Mouse (Mus musculus): Measurements from ENCODE around the gene Ttyh1.
A peak's percentile ranks its signal among the peaks of the same experiment; 100 is the strongest.

Gene Ttyh1

DNA sequence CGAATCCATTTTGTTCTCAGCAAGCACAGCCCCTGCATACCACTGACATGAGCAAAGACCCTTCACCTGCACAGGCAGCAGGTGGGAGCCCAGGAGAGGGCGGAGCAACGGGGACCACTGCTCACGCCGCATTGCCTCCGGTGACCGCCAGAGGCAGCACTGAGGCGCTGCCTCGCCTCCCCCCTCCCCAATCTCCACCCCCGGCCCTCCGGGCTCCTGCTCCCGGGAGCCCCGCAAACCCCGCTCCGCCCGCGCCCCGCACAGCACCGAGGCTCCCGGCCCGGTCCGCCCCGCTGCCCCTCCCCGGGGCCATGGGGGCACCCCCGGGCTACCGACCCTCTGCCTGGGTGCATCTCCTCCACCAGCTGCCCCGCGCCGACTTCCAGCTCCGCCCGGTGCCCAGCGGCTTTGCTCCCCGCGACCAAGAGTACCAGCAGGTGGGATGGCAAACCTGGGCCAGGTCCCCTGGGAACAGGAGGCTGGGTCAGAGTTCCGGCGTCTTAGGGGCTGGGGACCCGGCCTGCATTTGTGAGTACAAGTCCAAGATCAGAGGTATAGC, at the start of gene Ttyh1:
TSS of gene Ttyh1 (plus strand) at position 65 of the 559 bp plus-strand sequence.
- DNase-seq, result no peak

DNA sequence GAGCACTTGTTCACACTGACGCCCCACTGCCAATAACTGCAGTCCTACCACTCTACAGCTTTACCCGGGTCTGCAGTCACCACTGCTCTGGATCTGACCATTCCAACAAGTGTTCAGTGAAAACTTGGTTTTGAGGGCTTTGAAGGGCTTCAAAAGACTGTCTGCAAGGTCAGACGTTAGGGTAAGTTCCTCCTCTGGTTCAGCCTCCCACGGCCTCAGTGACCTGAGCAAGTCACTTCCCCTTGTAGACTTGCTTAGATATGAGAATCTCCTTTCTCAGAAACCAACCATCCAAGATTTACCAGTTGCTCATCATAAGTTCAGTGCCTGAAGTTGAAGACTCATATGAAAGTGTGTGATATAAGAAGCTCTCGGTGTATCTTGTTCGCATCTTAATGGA, 48.1 kb upstream of the Ttyh1 start:
- DNase-seq, result no peak

DNA sequence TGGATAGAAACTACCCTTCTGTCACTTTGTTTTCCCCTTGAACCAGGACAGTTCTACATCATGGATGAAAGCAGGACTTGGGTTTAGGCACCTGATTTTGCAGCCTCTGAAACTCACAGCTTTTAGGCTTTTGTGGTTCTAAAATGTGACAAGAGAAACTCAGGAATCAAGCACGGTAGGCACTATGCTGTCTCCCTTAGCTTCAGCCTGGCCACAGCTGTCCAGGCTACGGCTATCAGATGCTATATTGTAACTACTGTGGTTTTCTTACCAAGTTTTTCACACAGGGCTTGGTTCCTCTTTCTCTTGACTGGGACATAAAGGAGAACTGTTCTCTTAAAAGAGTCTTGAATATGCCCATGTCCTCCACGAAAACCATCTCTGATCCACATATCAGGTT, 46.1 kb upstream of the Ttyh1 start:
- DNase-seq, result no peak

DNA sequence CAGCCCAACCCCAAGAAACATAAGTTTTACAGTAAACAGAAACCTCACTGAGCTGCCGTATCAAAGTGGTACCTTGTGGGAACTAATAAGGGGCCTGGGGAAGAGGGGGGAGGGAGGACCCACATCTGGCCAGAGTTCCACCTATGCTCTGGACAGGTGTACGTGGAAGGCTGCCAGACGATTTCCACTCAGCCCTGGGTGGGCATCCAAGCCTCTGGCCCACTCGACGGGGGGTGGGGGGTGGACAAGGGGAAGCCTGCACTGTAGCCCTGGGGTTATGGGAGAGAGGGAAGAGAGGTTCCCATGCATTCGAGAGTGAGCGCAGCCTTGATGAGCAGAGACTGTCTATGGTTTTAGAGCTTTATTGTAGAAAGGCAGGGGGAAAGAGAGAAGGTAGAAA, 39.7 kb upstream of the Ttyh1 start:
- no peak for DNase-seq

DNA sequence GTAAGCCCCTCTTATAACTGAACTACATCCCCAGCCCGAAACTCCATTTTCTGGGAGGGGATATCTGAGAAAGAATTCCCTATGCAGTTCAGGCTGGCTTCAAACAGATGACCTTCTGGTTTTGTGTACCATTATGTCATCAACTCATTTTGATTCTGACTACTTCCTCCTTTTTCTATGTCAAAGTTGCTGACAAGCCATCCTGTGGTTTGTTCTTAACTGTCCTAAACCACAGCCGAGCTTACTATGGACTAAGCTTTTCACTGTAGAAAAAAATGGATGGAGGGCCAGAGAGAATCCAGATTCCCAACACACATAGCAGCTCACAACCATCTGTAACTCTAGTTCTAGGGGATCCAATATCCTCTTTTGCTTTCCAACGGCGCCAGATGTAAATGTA, 38.7 kb upstream of the Ttyh1 start:
- DNase-seq, result no peak

DNA sequence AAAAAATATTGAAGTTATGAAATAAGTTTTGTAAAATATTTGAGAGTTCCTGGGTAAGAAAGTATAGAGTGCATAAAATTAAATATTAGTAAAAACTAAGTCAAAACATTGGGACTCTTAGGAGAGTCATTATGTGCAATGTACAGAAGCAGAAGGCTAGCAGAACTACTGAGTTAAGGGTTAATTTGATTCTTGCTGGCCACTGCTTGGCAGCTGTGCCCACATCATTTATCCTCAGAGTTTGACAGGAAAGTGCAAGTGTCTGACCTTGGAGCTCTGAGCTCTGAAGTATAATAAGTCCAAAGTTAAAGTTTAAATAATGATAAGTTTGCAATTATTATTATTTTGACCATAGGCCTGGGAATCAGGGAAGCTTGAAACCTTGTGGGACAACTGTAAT, 37.5 kb upstream of the Ttyh1 start:
- no peak for DNase-seq

DNA sequence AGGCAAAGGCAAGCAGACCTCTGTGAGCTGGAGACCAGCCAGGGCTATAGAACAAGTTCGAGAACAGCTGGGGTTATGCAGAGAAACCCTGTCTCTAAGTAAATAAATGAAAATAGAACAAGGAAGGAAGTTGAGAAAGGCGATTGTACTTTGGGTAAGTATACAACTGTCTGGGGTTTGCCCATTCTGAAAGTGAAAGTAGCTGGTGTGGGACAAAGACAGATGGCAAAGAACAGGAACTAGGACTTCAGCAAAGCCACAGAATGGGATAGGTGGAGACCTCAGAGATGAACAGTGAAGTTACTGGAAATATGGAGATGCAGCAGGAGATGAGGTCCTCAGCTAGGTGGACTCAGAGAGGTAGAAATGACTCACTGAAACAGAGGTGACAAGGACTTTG, 36.4 kb upstream of the Ttyh1 start:
- DNase-seq, result peak in 1 of 2 experiments; percentile 42

DNA sequence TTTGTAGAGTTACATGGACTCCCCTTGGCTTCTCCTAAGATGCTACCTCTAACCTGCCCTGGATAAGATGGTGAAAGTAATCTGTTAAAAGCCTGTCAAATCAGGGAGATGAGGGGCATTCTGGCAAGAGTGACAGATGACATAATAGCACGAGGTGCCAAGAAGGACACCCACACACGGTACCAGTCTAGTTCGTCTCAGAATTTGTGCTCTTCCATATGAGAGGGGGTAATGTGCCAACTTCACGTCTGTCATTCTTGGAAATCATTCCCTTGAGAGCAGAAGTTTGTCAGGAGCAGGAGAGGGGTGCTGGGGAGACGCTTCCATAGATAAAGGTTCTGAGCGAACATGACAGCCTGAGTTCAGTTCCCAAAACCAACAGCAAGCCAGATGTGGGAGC, 35.0 kb upstream of the Ttyh1 start:
- DNase-seq, result no peak

DNA sequence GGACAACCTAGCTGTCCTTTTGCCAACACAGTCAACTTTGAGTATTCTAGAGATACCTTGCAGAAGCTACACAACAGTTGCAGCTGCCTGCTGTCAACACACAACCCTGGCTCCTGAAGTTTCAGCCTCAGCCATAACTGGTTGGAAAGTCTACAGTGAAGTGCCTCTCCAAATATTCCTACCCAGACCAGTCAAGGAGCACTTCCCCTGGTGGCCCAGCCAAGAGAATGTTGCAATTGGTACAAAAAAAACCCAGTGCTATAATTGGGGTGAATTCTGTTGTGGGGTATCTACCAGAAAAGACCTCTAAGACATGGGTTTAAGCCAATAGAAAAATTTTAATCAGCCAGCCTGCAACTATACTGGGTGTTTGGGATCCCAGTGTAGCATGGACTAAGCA, 33.6 kb upstream of the Ttyh1 start:
- no peak for DNase-seq

DNA sequence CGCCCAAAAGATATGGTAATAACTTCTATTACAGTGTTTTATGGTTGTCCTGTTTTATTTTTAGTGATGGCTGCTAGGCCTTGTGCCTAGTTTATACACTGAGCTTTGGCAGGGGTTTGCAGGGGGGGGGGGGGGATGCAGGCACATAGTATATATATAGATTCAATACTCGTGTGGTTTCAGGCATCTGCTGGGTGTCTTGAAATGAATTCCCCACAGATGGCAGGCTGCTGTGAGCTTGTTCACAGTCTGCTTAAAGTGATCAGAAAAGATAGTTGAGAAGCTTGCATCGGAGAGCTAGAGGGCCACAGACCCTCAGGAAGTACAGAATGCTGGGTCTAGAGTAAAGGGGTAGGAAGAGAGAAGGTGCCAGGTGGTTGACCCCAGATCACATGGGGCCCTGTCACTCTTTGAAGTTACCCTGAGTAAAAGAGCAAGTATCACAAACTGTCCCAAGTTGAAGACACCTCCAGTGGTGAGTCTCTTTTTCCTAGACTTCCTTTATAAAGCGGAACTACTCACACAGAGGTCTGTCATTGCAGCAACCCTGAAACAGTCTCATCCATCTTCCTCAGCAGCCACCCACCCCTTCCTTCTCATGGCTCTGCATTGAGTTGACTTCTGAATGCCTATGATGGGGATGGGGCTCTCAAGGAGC, 31.8 kb upstream of the Ttyh1 start:
- DNase-seq, result no peak

DNA sequence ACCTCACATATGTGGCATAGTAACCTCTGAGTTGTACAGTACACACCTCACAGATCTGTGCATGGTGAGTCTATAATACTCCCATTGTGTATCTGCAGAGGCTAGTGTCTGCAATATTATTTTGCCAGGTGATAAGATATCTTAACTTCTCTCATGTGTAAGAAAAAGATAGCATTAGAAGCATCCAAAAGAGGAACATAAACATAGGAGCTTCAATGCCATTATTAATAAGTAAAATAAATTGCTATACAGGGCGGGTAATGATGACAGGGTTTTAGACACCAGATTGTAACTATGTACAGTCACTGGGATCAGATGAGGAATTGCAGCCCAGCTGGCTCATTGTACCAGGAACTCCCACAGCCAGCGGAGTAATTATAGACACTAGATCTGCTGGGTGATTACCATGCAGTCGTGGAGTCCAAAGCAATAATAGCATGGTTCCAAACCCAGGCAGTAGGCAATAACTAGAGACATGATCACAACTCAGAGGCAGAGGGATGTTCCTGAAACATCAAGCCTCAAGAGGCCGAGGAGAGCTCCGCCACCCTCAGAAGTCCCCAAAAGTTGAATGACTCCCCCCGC, 31.2 kb upstream of the Ttyh1 start:
- no peak for DNase-seq

DNA sequence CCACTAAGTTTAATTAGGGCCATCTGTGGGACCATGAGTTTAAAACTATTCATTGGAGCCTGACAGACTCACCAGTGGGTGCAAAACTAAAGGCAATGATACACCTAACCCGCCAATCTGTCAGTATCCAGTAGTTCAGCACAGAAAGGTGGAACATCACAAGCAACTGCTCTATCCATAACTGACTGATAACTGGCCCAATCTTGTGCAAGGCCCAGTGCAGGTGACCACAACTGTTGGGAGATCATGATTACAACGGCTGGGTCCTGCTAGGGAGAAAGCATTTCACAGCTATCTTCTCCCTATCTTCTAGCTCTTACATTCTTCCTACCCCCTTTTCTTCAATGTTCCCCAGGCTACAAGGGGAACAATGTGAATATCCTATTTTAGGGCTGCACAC, 30.5 kb upstream of the Ttyh1 start:
- DNase-seq, result no peak

DNA sequence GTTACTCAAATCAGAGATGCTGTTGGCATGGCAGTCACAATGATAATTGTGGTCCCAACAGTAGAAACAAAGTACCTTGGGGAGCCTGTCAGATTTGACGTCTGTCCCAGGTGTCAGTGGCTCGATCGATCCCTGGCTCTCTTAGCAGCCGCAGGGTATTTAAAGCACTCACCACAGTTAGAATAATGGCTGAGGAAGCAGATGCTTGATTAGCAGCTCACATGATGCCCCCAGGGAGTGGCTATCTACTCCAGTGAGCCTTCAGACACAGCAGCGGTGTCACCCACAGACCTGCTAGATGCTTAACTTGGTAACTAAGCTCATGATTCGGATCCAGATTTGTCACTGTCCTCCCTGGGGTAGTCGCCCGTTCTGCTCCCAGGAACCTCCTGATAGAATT, 28.0 kb upstream of the Ttyh1 start:
- no peak for DNase-seq

DNA sequence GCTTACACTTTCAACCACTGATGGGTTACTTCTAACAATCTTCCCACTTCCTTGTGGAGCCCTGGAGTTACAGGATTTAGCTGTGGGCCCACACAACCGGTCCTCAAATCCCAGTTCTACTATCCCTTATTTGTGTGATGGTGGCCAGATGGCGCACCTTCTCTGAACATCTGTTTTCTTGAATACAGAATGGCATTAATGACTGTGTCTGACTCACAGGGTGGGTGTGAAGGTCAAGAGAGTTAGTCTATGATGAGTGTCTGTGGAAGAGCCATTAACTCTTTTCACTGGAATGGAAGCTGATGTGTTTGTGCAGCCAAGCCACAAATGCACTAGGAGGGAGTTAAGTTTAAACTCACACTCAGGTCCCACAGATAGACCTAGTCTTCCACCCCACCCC, 20.9 kb upstream of the Ttyh1 start:
- no peak for DNase-seq

DNA sequence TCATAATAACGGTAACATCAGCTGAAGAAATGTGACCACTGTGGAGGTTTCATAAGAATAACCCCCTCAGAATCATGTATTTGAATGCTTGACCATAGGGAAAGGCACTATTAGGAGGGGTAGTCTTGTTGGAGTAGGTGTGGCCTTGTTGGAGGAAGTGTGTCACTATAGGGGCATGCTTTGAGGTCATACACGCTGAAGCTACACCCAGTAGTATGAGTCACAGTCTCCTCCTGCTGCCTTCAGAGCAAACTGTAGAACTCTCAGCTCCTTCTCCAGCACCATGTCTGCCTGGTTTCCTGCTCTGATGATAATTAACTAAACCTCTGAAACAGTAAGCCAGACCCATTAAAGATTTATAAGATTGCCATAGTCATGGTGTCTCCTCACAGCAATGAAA, 20.4 kb upstream of the Ttyh1 start:
- no peak for DNase-seq

DNA sequence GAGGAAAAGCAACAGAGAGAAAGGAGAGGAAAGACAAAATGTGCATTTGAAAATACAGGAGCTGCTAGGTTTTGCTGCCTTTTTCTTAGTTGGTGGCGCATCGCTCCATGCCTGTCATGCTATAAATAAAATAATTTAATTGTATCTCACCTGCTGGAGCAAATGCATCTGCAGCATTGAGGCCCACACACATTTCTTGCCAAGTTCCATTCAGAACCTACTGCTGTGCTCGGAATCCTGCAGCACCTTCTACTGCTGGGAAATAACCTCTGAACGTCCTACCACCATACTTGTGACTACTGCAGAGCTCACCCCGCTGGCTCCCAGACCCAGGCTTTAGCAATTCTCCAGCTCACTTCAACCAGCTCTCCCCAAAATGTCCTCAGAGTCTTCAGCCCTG, 18.1 kb upstream of the Ttyh1 start:
- DNase-seq, result no peak

DNA sequence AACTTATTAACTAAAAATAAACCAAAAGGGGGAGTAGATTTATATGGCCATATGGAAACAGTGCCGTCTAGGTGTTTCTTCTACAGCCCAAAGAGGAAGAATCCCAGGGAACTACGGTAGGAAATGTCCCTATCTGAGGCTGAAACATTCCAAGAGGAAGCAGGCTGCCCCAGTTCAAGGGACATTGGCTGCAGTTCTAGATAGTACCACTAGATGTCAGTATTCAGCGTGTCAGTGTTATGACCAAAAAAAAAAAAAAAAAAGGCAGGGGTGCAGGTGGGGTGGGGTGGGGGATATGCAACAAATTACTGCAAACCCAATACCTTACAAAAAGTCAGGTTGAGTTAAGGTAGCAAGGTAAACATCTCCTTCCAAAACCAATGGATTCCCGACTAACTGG, 15.8 kb upstream of the Ttyh1 start:
- DNase-seq, result no peak

DNA sequence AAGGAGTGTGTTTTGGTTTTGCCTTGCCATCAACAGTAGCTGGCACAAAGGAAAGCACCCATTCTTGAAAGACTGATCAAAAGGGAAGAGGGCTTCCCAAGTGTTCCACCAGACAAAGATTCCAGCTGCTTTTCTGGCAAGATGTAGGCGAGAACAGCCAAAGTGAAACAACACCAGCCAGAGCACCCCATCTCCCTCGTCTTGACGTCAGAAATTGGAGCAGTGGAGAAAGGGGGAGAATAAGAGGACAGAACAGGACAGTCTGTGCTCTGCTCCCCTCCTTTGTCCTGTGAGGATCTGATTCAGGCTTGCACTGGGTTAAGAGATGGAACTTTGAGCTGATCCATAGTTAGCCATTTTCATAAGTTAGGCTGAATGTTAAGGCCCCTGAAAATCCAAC, 7.4 kb upstream of the Ttyh1 start:
- no peak for DNase-seq

DNA sequence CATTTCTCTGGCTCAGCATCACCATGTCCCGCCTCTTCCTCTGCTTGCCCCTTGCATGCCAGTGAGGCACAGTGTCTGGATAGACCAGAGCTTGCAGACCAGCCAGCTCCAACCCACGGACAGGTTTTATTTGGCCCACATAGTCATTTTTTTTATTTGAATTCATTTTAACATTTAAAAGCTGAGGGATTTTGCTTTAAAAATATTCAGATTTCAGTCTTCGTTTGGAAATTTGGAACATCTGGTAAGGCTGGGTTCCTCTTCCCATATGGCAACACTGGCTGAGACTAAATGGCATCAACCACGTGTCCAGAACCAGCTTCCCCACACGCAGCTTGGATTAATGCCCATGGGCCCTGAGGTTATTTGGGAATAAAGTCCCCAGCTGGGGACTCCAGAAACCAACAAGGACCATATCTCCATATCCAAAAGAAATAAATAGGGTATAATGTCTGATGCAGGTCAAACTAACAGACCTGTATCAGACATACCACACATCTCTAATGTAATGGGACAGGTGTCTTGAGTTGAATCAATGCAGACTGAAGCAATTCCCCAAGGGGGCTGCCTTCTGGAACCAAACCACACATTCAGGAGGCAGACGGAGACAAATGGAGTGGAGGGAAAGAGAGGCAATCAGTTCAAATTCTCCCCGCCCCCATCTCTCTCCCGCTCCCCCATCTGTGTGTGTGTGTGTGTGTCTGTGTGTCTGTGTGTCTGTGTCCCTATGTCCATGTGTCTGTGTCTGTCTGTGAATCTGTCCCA, 2.0 kb upstream of the Ttyh1 start:
- no peak for DNase-seq

DNA sequence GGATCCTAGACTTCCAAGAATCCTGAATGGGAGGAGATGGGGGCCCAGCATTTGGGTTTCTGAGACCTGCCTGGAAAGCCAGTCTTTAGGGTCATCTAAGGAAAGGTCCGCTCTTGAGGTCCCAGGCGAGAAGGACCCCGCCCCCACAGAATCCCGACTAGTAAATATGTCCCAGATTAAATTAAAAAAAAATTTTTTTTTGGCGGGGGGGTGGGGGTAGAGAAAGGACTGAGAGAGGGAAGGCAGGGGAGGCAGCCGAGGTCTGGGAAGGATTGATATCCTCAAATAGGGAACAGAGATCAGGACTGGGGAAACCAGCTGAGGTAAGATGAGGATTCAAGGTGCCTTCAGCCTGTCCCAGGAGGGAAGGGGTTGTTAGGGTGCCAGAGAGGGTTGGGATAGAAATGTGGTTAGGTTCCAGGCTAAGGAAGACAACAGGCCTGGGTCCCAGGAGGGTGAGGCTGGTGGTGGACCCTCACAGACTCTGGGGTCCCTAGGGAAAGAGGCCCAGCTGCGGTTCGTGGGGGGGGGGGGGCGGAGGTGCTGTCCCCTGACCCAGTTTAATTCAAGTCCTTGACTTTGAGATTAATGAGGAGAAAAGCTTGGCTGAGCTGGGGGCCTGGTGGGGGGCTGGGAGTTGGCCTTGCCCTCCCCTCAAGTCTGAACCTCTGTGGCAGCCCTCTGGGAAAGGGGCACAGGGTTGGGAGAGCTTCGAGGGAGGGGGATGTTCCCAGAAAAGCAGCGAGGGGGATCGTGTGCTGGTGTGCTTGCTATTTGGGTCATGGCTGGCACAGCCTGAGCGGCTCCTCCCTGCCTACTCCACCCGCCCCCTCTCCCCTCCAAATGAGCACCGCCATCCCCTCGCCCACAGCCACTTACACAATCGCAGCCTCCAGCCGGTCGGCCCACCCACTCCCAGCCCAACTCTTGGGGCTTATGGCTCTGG, 1.0 kb downstream of the Ttyh1 start:
- DNase-seq, result no peak

DNA sequence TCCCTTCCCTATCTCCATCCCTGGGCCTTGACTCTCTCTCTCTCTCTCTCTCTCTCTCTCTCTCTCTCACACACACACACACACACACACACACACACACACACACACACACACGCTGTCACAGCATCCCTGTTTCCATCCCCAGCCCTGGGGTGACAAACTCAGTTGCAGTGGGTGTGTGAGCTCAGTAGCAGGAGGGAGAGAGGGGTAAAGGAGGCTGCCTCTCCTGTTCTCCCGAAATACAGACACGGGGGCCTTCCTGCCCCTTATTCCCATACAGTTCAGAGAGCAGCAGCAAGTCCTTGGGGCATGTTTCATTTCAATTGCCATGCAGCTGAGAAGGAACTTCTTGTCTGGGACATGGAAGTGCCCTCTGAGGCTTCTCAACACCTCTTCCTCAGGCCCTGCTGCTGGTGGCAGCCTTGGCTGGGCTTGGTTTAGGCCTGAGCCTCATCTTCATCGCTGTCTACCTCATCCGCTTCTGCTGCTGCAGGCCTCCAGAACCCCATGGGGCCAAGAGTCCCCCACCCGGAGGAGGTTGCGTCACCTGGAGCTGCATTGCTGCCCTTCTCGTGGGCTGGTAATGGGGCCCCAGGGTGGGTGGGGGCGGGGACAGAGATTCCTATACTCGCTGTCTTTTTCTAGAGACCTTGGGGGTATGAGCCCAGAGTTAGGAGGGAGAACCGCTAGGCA, 3.0 kb downstream of the Ttyh1 start:
- DNase-seq, result no peak

DNA sequence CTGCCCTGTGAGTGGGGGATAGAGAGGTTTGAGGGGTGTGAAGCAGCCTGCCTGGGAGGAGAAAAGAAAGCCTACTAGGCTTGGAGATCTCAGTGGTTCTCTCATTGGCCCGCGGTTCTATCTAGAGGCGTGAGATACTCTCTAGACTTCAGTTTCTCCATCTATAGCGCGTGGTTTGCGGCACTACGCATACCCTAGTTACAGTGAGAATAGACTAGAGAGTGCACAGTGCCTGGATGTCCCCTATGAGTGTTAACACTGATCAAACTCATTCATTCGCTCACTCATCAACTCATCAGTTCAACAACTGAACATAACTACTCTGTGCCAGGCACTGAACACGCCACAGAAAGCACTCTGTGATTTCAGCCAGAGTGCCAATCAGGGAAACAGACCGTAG, 3.6 kb downstream of the Ttyh1 start:
- no peak for DNase-seq

Measured in thymus, adult 18-20 months (tissue).